Mouse (Mus musculus): ENCODE measurements at regions not wholly inside any gene's neighbourhood (a gene's known extent, or its start where the extent isn't known, plus 50 kb on each side); places are given as distances from the start of the nearest gene placed in this dataset.

DNA sequence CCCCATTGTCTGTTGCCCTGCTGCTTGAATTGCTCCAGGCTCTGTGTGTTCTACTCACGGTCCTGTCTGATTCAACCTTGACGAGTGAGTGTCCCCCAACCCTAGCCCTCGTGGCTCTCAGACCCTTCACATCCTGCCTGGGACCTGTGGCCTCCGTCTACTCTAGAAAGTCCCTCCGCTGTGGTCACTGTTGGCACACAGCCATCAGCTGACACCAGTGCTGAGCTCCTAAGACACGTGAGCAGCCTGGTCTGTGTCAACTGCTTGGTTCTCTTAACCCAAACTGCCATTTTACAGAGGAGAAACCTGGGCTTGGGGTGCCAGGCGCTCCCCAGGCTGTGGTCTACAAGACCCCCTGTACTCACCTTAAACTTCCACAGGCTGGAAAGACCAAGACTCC, 74.3 kb upstream of the Shb start:
- no peak overlapping the region for H3K4me3 ChIP-seq (replicated peaks; ENCODE audit: low read length)
- H3K9ac ChIP-seq (replicated peaks; ENCODE audit: low read depth, low read length): no peak overlapping the region
- H3K4me2 ChIP-seq (ENCODE audit: low read length): no peak overlapping the region
- no peak overlapping the region for H3K27ac ChIP-seq (ENCODE audit: low read length)
- H3K4me1 ChIP-seq (replicated peaks; ENCODE audit: control insufficient read depth, insufficient read depth, low read length): no peaks in the 10 kb centered on the region
- no peaks in the 10 kb centered on the region for H3K27me3 ChIP-seq (replicated peaks; ENCODE audit: control insufficient read depth, insufficient read depth, low read length)
- ATAC-seq: no peak
- 64% methylated on average over 7 of the region's 7 CpGs for WGBS
- H3K9me3 ChIP-seq (ENCODE audit: control insufficient read depth, low read length): no peaks in the 10 kb centered on the region
- no peaks in the 10 kb centered on the region for H3K36me3 ChIP-seq (ENCODE audit: control insufficient read depth, insufficient read depth)

DNA sequence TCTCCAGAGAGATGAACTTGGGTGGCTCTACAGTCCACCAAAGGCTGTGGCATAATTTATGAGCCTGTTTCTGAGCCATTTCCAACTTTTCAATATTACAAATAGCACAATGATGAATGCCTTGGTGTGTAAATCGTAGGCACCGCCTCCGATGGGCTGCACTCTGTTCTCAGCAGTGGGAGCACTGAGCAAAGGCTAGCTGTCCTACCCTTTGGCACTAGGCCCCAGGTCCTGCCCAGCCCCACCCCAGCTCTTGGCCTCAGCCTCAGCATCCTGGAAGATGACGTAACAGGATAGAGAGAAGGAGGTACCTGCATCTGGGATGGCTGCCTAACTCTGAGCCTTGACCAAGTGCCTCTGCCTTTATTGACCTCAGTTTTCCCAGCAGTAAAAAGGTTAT, 73.4 kb upstream of the Shb start:
- H3K9me3 ChIP-seq (ENCODE audit: control insufficient read depth, low read length): no peaks in the 10 kb centered on the region
- H3K9ac ChIP-seq (replicated peaks; ENCODE audit: low read depth, low read length): no peak overlapping the region
- no peak overlapping the region for H3K27ac ChIP-seq (ENCODE audit: low read length)
- no peaks in the 10 kb centered on the region for H3K36me3 ChIP-seq (ENCODE audit: control insufficient read depth, insufficient read depth)
- H3K4me1 ChIP-seq (replicated peaks; ENCODE audit: control insufficient read depth, insufficient read depth, low read length): no peaks in the 10 kb centered on the region
- H3K4me2 ChIP-seq (ENCODE audit: low read length): no peak overlapping the region
- WGBS: 89% methylated on average over 4 of the region's 4 CpGs
- no peaks in the 10 kb centered on the region for H3K27me3 ChIP-seq (replicated peaks; ENCODE audit: control insufficient read depth, insufficient read depth, low read length)
- ATAC-seq: no peak
- no peak overlapping the region for H3K4me3 ChIP-seq (replicated peaks; ENCODE audit: low read length)

DNA sequence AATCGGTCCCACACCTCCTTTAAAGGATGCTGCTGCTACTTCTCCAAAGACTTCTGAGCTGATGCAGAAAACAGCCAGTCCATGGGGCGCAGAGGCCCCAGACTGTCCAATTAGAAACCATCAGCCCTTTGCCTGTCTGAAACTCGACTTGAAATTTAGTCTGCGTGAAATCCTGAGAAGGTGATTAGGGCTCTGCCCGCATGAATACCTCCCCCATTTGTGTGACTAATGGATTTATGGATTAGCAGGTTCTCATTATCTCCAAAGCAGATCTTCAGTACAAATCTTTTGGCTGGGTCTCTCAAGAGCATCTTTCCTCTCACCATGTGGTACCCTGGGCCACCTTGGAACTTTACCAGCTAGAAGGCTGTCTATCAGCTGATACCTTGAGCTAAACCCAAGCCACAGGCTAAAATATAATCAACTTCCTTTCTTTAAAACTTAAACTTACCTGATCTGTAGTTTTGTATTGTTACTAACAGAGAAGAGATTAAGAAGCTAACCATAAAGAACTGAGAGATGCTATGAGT, 72.1 kb upstream of the Shb start:
- Histone ChIP-seq H3K9ac (replicated peaks; ENCODE audit: low read depth, low read length) (no peak overlapping the region), H3K27ac (ENCODE audit: low read length) (no peak overlapping the region), H3K36me3 (ENCODE audit: control insufficient read depth, insufficient read depth) (no peaks in the 10 kb centered on the region), H3K4me2 (ENCODE audit: low read length) (no peak overlapping the region), H3K27me3 (replicated peaks; ENCODE audit: control insufficient read depth, insufficient read depth, low read length) (no peaks in the 10 kb centered on the region), H3K4me3 (replicated peaks; ENCODE audit: low read length) (no peak overlapping the region), H3K9me3 (ENCODE audit: control insufficient read depth, low read length) (no peaks in the 10 kb centered on the region), H3K4me1 (replicated peaks; ENCODE audit: control insufficient read depth, insufficient read depth, low read length) (no peaks in the 10 kb centered on the region)
- 40% methylated on average over 5 of the region's 5 CpGs for WGBS
- ATAC-seq: no peak

DNA sequence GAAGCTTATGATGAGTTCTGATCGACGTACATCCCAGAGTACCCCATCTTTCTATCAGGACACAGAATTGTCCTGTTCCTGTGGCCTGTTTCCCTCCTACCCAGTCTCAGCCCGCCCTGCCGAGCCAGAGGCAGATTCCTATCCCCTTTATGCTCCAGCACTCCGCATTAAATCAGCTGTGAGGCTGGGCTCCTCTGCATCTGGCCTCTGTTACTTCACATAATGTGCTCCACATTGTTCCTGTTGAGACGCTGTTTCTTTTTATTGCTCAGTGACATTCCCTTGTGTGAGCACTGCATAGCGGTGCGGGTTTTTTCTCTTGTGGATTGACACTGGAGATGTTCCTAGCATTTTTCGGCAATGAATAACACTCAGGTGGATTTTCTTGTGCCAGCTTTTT, 68.2 kb upstream of the Shb start:
- no peaks in the 10 kb centered on the region for H3K4me1 ChIP-seq (replicated peaks; ENCODE audit: control insufficient read depth, insufficient read depth, low read length)
- no peak overlapping the region for H3K4me3 ChIP-seq (replicated peaks; ENCODE audit: low read length)
- ATAC-seq: peak; percentile 18; the same call in 1 of the 2 replicates
- H3K27ac ChIP-seq (ENCODE audit: low read length): no peak overlapping the region
- no peaks in the 10 kb centered on the region for H3K27me3 ChIP-seq (replicated peaks; ENCODE audit: control insufficient read depth, insufficient read depth, low read length)
- H3K9ac ChIP-seq (replicated peaks; ENCODE audit: low read depth, low read length): no peak overlapping the region
- no peaks in the 10 kb centered on the region for H3K36me3 ChIP-seq (ENCODE audit: control insufficient read depth, insufficient read depth)
- no peak overlapping the region for H3K4me2 ChIP-seq (ENCODE audit: low read length)
- WGBS: 42% methylated on average over 9 of the region's 9 CpGs
- H3K9me3 ChIP-seq (ENCODE audit: control insufficient read depth, low read length): no peaks in the 10 kb centered on the region

DNA sequence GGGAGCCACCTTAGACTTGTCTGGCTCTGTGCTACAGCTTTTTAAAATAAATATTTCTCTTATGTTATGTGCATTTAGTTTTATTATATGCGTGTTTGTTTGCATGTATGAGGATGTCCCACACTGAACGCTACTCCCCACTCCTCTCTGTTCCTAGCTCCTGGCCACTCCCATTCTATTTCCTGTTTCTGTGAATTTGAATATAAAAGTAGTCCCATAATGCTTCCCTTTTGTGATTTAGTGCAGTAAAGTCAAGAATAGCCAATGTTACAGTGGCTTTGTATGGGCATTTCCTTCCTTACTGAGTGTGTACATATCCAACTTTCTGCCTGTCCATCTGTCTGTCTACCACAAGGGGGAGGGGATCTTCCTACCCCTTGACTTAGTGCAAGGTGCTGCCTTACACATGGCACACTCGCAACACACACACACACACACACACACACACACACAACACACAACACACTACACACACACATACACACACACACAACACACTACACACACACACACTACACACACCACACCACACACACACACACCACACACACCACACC, 61.2 kb upstream of the Shb start:
- no peak overlapping the region for H3K9ac ChIP-seq (replicated peaks; ENCODE audit: low read depth, low read length)
- no peaks in the 10 kb centered on the region for H3K9me3 ChIP-seq (ENCODE audit: control insufficient read depth, low read length)
- no peak overlapping the region for H3K4me2 ChIP-seq (ENCODE audit: low read length)
- H3K4me1 ChIP-seq (replicated peaks; ENCODE audit: control insufficient read depth, insufficient read depth, low read length): peaks cover 15% of the 10 kb centered on the region; the same call in 1 of the 2 replicates
- 89% methylated on average over 3 of the region's 3 CpGs for WGBS
- H3K27ac ChIP-seq (ENCODE audit: low read length): no peak overlapping the region
- H3K36me3 ChIP-seq (ENCODE audit: control insufficient read depth, insufficient read depth): no peaks in the 10 kb centered on the region
- H3K4me3 ChIP-seq (replicated peaks; ENCODE audit: low read length): no peak overlapping the region
- H3K27me3 ChIP-seq (replicated peaks; ENCODE audit: control insufficient read depth, insufficient read depth, low read length): no peaks in the 10 kb centered on the region
- no peak for ATAC-seq

DNA sequence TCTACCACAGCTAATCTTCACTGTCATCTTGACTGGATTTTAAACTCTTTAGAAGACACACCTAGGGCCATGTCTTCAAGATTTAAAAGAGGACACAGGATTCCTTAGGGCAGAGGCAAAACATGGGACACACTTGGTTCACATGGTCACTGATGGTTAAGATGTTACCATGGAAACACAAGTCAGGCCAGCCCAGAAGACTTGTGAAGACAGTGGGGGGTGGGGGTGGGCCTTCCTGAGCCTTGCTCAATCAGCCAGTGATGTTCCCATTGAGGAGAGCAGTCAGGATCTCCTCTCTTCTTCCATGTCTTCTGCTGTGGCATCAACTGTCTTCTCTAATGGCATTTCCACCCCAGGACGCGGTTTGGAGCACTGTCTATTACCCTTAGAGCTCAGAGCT, 60.5 kb upstream of the Shb start:
- H3K4me3 ChIP-seq (replicated peaks; ENCODE audit: low read length): no peak overlapping the region
- no peak overlapping the region for H3K4me2 ChIP-seq (ENCODE audit: low read length)
- ATAC-seq: no peak
- no peaks in the 10 kb centered on the region for H3K36me3 ChIP-seq (ENCODE audit: control insufficient read depth, insufficient read depth)
- peaks cover 17% of the 10 kb centered on the region; the same call in 1 of the 2 replicates for H3K4me1 ChIP-seq (replicated peaks; ENCODE audit: control insufficient read depth, insufficient read depth, low read length)
- no peak overlapping the region for H3K9ac ChIP-seq (replicated peaks; ENCODE audit: low read depth, low read length)
- H3K9me3 ChIP-seq (ENCODE audit: control insufficient read depth, low read length): no peaks in the 10 kb centered on the region
- WGBS: 79% methylated on average over 2 of the region's 2 CpGs
- no peaks in the 10 kb centered on the region for H3K27me3 ChIP-seq (replicated peaks; ENCODE audit: control insufficient read depth, insufficient read depth, low read length)
- no peak overlapping the region for H3K27ac ChIP-seq (ENCODE audit: low read length)

DNA sequence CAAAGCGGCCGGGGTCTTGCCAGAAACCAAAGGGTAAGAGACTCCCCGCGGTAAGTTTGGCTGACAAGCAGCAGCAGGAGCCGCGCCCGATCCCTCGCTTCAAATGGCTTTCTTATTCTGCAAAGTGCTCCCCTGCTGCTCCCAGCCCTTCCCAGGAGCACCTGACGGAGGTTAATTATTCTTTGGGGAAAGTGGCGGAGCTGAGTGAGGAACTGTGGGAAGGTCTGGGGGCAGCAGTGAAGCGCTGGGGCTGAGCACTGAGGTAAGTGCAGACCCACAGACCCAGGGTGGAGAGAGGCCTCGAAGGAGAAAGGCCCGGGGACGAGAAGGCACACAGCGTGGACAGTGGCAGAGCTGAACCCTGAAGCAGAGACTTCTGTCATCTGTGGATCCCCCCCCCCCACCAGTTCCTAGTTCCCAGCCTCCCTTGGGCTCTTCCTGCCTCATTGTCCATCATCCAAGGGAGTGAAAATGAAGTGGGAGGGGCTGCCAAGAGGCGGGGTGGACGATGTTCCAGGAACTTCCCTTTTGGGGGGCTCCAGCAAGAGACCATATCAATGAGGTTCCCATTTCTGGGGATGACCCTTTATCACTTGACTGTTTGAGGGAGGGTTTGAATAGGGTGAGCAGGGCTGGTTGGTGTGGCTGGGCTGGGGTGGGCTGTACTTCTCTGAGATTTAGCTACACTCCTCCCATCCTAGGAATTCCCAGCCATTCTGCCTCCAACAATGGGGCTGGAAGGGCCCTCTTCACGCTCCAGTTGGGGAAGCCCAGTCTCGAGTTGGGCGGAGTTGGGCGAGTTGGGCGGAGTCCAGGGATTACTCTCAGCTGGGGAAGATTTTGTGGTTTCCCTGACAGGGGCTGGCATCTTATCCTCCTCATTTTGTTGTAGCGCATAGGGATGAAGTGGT, 59.4 kb upstream of the Shb start:
- no peak overlapping the region for H3K27ac ChIP-seq (ENCODE audit: low read length)
- no peak for ATAC-seq
- H3K4me3 ChIP-seq (replicated peaks; ENCODE audit: low read length): peak overlapping the region; percentile 21
- no peaks in the 10 kb centered on the region for H3K9me3 ChIP-seq (ENCODE audit: control insufficient read depth, low read length)
- peaks cover 17% of the 10 kb centered on the region; the same call in 1 of the 2 replicates for H3K4me1 ChIP-seq (replicated peaks; ENCODE audit: control insufficient read depth, insufficient read depth, low read length)
- 3% methylated on average over 23 of the region's 23 CpGs for WGBS
- peak overlapping the region; percentile 48 for H3K4me2 ChIP-seq (ENCODE audit: low read length)
- H3K36me3 ChIP-seq (ENCODE audit: control insufficient read depth, insufficient read depth): no peaks in the 10 kb centered on the region
- H3K9ac ChIP-seq (replicated peaks; ENCODE audit: low read depth, low read length): peak overlapping the region; percentile 31
- no peaks in the 10 kb centered on the region for H3K27me3 ChIP-seq (replicated peaks; ENCODE audit: control insufficient read depth, insufficient read depth, low read length)

DNA sequence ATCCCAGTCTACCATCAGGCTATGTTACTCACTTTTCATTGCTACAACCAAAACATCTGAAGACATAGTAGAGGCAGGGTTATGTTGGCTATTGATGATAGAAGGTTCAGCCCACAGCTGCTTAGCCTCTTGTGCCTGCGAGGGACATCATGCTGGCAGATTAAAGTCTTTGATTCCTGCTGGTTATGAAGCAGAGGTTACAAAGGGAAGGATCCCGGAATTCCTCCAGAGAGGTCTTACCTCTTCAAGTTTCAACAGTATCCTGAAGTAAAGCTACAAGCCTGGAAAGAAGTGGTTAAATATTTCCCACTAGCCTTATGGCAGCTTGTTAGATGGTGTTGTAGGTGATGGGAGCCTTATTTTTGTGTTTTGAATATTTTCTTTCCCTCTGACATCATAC, 58.6 kb upstream of the Shb start:
- Histone ChIP-seq H3K4me2 (ENCODE audit: low read length) (no peak overlapping the region; the same call in 1 of the 2 replicates), H3K4me3 (replicated peaks; ENCODE audit: low read length) (no peak overlapping the region), H3K9ac (replicated peaks; ENCODE audit: low read depth, low read length) (no peak overlapping the region), H3K36me3 (ENCODE audit: control insufficient read depth, insufficient read depth) (no peaks in the 10 kb centered on the region), H3K27me3 (replicated peaks; ENCODE audit: control insufficient read depth, insufficient read depth, low read length) (no peaks in the 10 kb centered on the region), H3K9me3 (ENCODE audit: control insufficient read depth, low read length) (no peaks in the 10 kb centered on the region), H3K4me1 (replicated peaks; ENCODE audit: control insufficient read depth, insufficient read depth, low read length) (peaks cover 17% of the 10 kb centered on the region; the same call in 1 of the 2 replicates), H3K27ac (ENCODE audit: low read length) (no peak overlapping the region)
- no peak for ATAC-seq
- 4% methylated on average over 2 of the region's 2 CpGs for WGBS

DNA sequence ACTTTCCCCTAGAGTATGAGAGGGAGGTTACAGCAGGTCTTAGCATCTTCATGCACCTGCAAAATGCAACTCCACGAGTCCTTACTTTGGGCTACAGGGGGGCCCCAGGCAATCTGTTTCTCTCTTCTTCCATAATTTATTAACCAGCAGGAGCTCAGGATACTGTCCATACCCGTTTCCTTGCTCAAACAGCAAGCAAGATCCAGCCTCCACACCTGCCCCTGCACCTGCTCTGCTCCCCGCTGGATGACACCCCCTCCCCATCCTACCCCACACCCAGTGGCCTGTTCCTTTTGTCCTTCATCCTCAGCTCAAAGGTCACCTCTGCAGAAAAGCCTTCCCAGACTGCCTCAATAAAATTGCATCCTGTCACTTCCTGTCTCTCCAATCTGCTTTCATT, 56.1 kb upstream of the Shb start:
- Histone ChIP-seq H3K4me2 (ENCODE audit: low read length) (no peak overlapping the region), H3K9me3 (ENCODE audit: control insufficient read depth, low read length) (no peaks in the 10 kb centered on the region), H3K27me3 (replicated peaks; ENCODE audit: control insufficient read depth, insufficient read depth, low read length) (no peaks in the 10 kb centered on the region), H3K9ac (replicated peaks; ENCODE audit: low read depth, low read length) (no peak overlapping the region), H3K4me1 (replicated peaks; ENCODE audit: control insufficient read depth, insufficient read depth, low read length) (peaks cover 17% of the 10 kb centered on the region; the same call in 1 of the 2 replicates), H3K36me3 (ENCODE audit: control insufficient read depth, insufficient read depth) (no peaks in the 10 kb centered on the region), H3K27ac (ENCODE audit: low read length) (no peak overlapping the region), H3K4me3 (replicated peaks; ENCODE audit: low read length) (no peak overlapping the region)
- 23% methylated on average over 3 of the region's 3 CpGs for WGBS
- no peak for ATAC-seq
